ENCODE assay signal across 8 mouse cellular contexts in genomic region chr10:59974786-59975185, GRCm38 (mm10). TPM values are rescaled to one million over a fixed set of nuclear protein-coding genes. Genes with fewer than 3 reads are reported as not detected.
A peak's percentile ranks its signal among the peaks of the same experiment; 100 is the strongest.
DNase-seq lines count a peak whose midpoint lies in the region; ATAC-seq and TF ChIP-seq lines count a peak whose summit lies in the region.

No protein-coding gene starts in this region.

- peak overlapping the region; percentile 85 for H3K27ac ChIP-seq in left cerebral cortex, adult 2 months
- H3K27ac ChIP-seq in heart, adult 2 months, result peak overlapping the region; percentile 98
- peak overlapping the region; percentile 46; the same call in 1 of the 2 replicates for H3K27ac ChIP-seq in midbrain, embryonic 13.5 days

- peaks cover 67% of the 10 kb centered on the region for H3K4me1 ChIP-seq in heart, adult 2 months (ENCODE audit: control insufficient read depth, insufficient read depth, low read length)
- H3K4me1 ChIP-seq in midbrain, embryonic 13.5 days (replicated peaks), result peaks cover 51% of the 10 kb centered on the region

- intact Hi-C loops in left cerebral cortex, adult 2 months (cut with DNase I), result no loop called here
- intact Hi-C loops in heart, adult 2 months (cut with DNase I), result loop anchor here (1.0 kb wide), 3 partner anchors 17 to 65 kb away; no protein-coding TSS in a partner anchor
- intact Hi-C loops in left cerebral cortex, postnatal 10 days (cut with DNase I), result no loop called here

- H3K9ac ChIP-seq in heart, adult 2 months (ENCODE audit: low read depth, low read length), result no peak overlapping the region
- no peak overlapping the region for H3K9ac ChIP-seq in midbrain, embryonic 13.5 days (replicated peaks)

- no peak for DNase-seq in left cerebral cortex, adult 2 months (ENCODE audit: extremely low spot score in 1 of 2, low spot score in 2 of 2)
- DNase-seq in left cerebral cortex, adult 11 months (ENCODE audit: low spot score), result no peak
- peak in 1 of 2 experiments; percentile 58 for DNase-seq in heart, adult 2 months
- DNase-seq in kidney, postnatal 10 days, result peak; percentile 72
- no peak for DNase-seq in left cerebral cortex, postnatal 10 days (ENCODE audit: extremely low spot score in 1 of 2, low spot score in 2 of 2)
- no peak for DNase-seq in cerebellum, postnatal 10 days
- DNase-seq in retina, postnatal 1 day, result no peak

- WGBS in heart, adult 2 months, result 48% methylated on average over 3 of the region's 3 CpGs
- WGBS in midbrain, embryonic 13.5 days, result 71% methylated on average over 3 of the region's 3 CpGs

- no peak for TF ChIP-seq EP300 in heart, adult 2 months (IDR thresholded peaks at IDR 0.05; ENCODE audit: insufficient read depth, low read depth, low read length)

- no peak for ATAC-seq in midbrain, embryonic 13.5 days

- no peaks in the 10 kb centered on the region for H3K79me2 ChIP-seq in heart, adult 2 months (replicated peaks; ENCODE audit: control insufficient read depth, insufficient read depth, low read length)

- no peak for TF ChIP-seq CTCF in left cerebral cortex, adult 2 months (IDR thresholded peaks at IDR 0.05)
- no peak for TF ChIP-seq CTCF in heart, adult 2 months (IDR thresholded peaks at IDR 0.05)

- H3K36me3 ChIP-seq in heart, adult 2 months (ENCODE audit: control insufficient read depth, insufficient read depth, low read length), result peaks cover 20% of the 10 kb centered on the region
- H3K36me3 ChIP-seq in midbrain, embryonic 13.5 days, result no peaks in the 10 kb centered on the region

- no peak overlapping the region for H3K4me2 ChIP-seq in midbrain, embryonic 13.5 days (replicated peaks)

- no peak overlapping the region for H3K4me3 ChIP-seq in left cerebral cortex, adult 2 months
- H3K4me3 ChIP-seq in heart, adult 2 months, result no peak overlapping the region
- no peak overlapping the region for H3K4me3 ChIP-seq in midbrain, embryonic 13.5 days (replicated peaks)

- H3K27me3 ChIP-seq in heart, adult 2 months (ENCODE audit: control insufficient read depth, insufficient read depth, low read length), result no peaks in the 10 kb centered on the region
- 0 out of 2 replicates have a peak, but pooled peaks cover 3% of the 10 kb centered on the region for H3K27me3 ChIP-seq in midbrain, embryonic 13.5 days

- H3K9me3 ChIP-seq in midbrain, embryonic 13.5 days, result no peaks in the 10 kb centered on the region

- TF ChIP-seq POLR2A in heart, adult 2 months (IDR thresholded peaks at IDR 0.05; ENCODE audit: insufficient read depth, low read depth, low read length), result no peak

RNA-seq across cellular contexts. Expression of gene Ddit4, which starts 23.2 kb away (rescaled TPM):
- 10 to 100 TPM; 46.9 to 71.1 TPM for total RNA-seq in left cerebral cortex, adult 2 months (2021)
- 100 to 1,000 TPM in 1 of 2 experiments, 10 to 100 TPM in 1; 70.7 to 219 TPM for total RNA-seq in heart, adult 2 months (2021)
- polyA plus RNA-seq in heart, adult 2 months (2012; rRNA removed), result 48.0 and 55.5 TPM in 2 replicates
- polyA plus RNA-seq in midbrain, embryonic 13.5 days (2015; fragmentation: Nextera tagmentation; extraction: Ambion mirVana), result 48.5 and 58.7 TPM in 2 replicates
- 10 to 100 TPM; 52.2 to 67.8 TPM for total RNA-seq in left cerebral cortex, postnatal 10 days (2021)

RNA-seq across cellular contexts. Expression of gene Ascc1, which starts 27.8 kb away (rescaled TPM):
- 10 to 100 TPM; 13.2 to 15.1 TPM for total RNA-seq in left cerebral cortex, adult 2 months (2021)
- total RNA-seq in heart, adult 2 months (2021), result 10 to 100 TPM; 20.5 to 24.1 TPM
- polyA plus RNA-seq in heart, adult 2 months (2012; rRNA removed), result 22.5 and 36.6 TPM in 2 replicates
- 49.5 and 50.6 TPM in 2 replicates for polyA plus RNA-seq in midbrain, embryonic 13.5 days (2015; fragmentation: Nextera tagmentation; extraction: Ambion mirVana)
- total RNA-seq in left cerebral cortex, postnatal 10 days (2021), result 10 to 100 TPM; 18.4 to 22.2 TPM

RNA-seq across cellular contexts. Expression of gene Anapc16, which starts 28.1 kb away (rescaled TPM):
- 10 to 100 TPM; 61.5 to 68.6 TPM for total RNA-seq in left cerebral cortex, adult 2 months (2021)
- total RNA-seq in heart, adult 2 months (2021), result 10 to 100 TPM; 58.6 to 70.1 TPM
- polyA plus RNA-seq in heart, adult 2 months (2012; rRNA removed), result 90.3 and 103 TPM in 2 replicates
- polyA plus RNA-seq in midbrain, embryonic 13.5 days (2015; fragmentation: Nextera tagmentation; extraction: Ambion mirVana), result 121 TPM in 2 replicates
- total RNA-seq in left cerebral cortex, postnatal 10 days (2021), result 10 to 100 TPM; 61.8 to 68.6 TPM

Comparison
In these comparisons a context has a peak if more than half of its experiments do, and no peak if none do; other contexts are left out.
1. H3K27ac ChIP-seq: peak in every context shown above with its lines; median percentile 98 in heart, adult 2 months; 85 in left cerebral cortex, adult 2 months; 46 in midbrain, embryonic 13.5 days.